Mouse (Mus musculus): Measurements from ENCODE around the gene Ggt5.

Gene Ggt5

DNA sequence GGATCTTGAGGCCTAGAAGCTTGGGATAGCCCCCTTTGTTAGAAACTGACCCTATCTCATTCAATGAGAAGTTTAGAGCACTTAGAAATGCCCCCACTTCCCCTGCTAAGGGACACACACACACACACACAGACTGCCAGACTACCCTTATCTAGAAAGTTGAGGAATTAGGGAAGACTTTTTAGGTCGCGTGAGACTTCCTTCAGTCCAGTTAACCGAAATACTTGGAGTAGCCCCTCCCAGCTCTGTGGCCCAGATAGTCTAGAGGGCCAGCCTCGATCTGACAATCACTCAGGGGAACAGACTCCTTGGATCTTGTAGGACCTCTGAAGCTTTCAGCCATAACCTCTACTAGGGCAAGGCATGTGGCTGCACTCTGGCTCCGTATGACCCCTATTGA lies 21.1 kb upstream of the Ggt5 start:
- DNase-seq (ENCODE audit: low read depth, low spot score) = no peak

GRCm38 (mm10) chr10:75568441-75568840 lies 20.7 kb upstream of the Ggt5 start:
- DNase-seq (ENCODE audit: low read depth, low spot score) = no peak

GRCm38 (mm10) chr10:75568851-75569250 lies 20.3 kb upstream of the Ggt5 start:
- no peak for DNase-seq (ENCODE audit: low read depth, low spot score)

GRCm38 (mm10) chr10:75570981-75571657 lies 18.0 kb upstream of the Ggt5 start:
- DNase-seq (ENCODE audit: low read depth, low spot score) = no peak

GRCm38 (mm10) chr10:75571937-75572336 lies 17.2 kb upstream of the Ggt5 start:
- no peak for DNase-seq (ENCODE audit: low read depth, low spot score)

DNA sequence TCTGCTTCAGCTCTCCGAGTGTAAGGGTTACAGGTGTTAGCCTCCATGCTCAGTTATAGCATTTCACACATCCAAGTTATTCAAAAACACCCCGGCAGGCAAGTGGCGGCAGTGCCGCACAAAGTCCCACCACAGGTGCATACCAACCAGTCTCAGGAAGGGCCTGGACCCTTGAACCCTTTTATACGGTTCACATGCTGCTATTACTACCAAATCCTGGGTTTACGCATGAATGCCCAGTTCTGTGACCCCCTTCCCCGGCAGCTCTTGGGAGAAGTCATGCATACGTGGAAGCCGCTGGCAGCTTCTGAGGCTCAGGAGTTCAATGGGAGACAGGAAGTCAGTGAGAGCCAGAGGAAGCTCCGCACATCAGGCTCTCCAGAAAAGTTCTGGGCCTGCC lies 16.0 kb upstream of the Ggt5 start:
- no peak for DNase-seq (ENCODE audit: low read depth, low spot score)

DNA sequence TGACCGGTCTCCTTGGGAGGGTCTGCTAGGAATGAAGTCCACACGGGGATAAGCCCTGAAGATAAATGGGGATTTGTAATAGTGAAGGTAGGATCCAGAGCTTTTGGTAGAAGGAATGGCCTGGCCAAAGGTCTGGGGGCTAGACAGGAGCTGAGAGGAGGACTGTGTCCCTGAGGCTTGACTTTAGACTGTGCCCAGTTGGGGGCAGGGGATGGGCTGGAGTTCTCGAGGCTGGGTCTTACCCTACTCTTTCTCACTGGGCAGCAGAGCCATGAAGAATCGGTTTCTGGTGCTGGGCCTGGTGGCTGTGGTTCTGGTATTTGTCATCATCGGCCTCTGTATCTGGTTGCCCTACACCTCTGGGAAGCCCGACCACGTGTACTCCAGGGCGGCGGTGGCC lies 15.2 kb upstream of the Ggt5 start:
- no peak for DNase-seq (ENCODE audit: low read depth, low spot score)

- no peak for DNase-seq (ENCODE audit: low read depth, low spot score)
These were observed 10.0 kb upstream of the Ggt5 start for GRCm38 (mm10) chr10:75579129-75579528.

DNA sequence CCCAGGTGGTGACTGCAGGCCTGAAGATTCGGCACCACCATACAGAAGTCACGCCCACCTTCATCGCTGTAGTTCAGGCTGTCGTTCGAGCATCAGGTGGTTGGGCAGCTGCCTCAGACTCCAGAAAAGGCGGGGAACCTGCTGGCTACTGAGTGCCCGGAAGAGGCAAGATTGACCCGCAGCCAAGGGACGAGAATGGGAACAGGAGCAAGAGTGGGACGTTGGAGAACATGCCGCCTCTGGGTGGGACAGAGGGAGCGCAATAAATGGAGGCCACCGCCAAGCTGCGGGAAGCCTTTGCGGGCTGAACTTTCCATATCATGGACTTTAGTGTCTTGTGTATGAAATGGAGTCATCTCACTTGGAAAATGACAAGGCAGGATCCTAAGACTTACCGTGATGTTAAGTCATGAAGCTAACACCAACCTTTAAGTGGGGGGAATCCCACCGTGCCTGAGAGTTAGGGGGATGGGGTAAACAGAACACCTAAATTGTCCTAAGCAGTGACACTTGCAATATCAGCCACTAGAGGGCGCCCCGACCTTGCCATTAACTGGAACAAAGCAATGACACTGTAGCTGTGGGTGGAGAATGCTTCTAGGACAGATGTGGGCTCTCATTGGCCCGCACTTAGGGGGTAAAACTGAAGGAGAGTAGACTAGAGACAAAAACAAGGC lies 3.1 kb upstream of the Ggt5 start:
- peak; percentile 83 for DNase-seq (ENCODE audit: low read depth, low spot score)

- DNase-seq (ENCODE audit: low read depth, low spot score) = no peak
These were observed 2.6 kb upstream of the Ggt5 start for GRCm38 (mm10) chr10:75586553-75586879.

DNA sequence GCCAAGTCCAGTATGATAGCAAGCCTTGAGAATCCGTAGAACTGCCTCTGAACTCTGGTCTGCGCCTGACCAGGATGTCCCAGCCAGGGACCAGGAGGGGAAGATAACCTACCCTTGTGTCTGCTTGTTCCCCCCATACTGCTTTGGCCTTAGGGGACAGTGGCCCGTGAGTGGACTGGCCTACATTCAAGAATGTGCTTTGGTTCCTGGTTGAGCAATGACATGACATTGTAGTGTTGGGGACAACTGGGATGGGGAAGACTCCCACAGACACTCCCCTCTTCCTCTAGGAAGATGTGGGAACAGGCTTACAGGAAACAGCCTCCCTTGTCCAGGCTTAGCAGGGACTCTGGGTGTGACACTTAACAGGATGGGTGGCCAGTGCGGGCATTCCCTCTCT lies 1.4 kb upstream of the Ggt5 start:
- DNase-seq (ENCODE audit: low read depth, low spot score) = no peak

GRCm38 (mm10) chr10:75588336-75588735 lies 804 bp upstream of the Ggt5 start:
- no peak for DNase-seq (ENCODE audit: low read depth, low spot score)

- DNase-seq (ENCODE audit: low read depth, low spot score) = no peak
These were observed 511 bp downstream of the Ggt5 start for GRCm38 (mm10) chr10:75589651-75590050.

DNA sequence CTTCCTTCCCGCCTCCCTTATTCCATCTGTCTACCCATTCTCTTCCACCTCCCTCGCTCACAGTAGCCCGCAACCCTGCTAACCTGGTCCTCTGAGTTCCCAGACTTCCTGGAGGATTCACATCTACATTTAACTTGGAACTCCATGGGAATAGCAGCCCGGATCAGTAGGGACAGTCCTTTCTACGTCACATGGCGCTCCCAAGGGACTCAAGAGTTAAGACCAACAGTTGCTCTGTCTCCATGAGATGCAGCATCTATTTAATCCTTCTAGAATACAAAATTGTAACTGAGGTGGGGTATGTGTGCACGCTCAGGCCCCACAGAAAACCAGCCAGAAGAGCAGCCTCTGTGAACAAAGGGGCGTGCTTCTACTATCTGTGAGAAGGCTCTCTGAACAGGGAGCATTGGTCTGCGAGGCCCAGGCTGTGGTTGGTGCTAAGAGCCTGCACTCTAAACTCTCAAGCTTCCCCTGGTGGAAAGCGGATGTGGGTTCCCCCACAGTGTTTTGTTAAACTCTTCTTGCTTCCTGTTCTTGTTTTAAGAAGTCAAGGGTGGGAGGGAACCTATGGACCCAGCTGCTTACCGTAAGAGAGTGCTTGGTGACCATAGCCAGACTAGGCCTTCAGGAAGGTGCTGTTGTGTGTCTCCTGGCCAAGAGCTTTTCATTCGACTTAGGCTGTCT lies 2.2 kb downstream of the Ggt5 start:
- DNase-seq (ENCODE audit: low read depth, low spot score) = peak; percentile 85

DNA sequence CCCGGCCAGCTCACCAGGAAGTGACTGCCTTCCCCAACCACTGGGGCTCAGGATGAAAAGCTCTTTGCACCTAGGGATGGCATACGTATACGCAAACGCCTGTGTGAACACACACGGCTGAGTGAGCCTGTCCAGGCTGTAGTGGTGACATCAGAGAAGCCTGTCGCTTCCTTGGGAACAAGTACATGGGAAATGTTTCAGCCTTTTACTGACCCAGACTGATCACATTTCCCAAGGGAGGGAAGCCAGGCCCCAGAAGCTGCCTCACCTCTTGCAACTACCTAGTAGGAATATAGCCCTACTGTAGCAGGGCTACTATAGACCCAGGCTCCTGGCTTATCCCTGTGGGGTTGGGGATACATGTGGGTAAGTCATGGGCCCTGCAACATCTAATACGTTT lies 3.4 kb downstream of the Ggt5 start:
- no peak for DNase-seq (ENCODE audit: low read depth, low spot score)

GRCm38 (mm10) chr10:75595981-75596380 lies 6.8 kb downstream of the Ggt5 start:
- DNase-seq (ENCODE audit: low read depth, low spot score) = no peak

- no peak for DNase-seq (ENCODE audit: low read depth, low spot score)
These were observed 11.1 kb downstream of the Ggt5 start for GRCm38 (mm10) chr10:75600189-75600730.

DNA sequence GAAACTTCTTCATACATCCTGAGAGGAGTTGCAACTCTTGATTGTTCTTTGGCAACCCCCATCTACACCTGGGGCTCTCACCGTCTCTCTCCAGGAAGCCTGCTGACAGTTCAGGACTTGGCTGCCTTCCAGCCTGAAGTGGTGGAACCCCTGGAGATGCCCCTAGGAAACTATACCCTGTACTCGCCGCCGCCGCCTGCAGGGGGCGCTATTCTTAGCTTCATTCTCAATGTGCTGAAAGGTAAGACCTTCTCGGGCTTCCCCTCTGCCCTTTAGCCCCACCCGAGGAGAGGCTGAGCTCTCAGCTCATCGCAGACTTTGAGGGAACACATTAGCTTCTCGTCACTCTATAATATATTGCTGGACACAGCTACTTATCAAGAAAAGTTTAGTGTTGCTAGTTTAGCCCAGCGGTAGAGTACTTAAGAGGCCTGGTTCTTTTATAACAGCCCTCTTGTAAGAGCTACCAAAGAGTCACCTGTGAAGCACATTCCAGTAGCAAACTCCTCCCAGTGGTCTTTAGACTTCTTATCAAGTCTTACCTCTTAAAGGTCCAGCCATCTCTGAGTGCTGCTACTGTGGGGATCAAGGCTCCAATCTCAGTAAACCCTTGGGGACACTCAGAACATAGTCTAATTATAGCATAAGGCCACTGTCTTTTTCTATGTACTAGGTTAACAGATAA lies 16.2 kb downstream of the Ggt5 start:
- DNase-seq (ENCODE audit: low read depth, low spot score) = peak; percentile 51

DNA sequence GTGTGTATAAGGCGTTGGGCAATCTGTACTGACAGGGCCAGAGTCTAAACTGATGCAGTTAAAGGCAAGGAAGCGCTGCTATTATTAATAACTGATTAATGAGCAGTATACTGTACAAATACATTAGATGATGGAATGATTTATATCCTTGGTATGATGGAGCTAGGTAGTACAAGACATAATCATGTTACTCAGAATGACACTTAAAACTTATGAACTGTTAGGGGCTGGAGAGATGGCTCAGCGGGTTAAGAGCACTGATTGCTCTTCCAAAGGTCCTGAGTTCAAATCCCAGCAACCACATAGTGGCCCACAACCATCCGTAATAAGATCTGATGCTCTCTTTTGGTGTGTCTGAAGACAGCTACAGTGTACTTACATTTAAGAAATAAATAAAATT lies 18.1 kb downstream of the Ggt5 start:
- no peak for DNase-seq (ENCODE audit: low read depth, low spot score)

DNA sequence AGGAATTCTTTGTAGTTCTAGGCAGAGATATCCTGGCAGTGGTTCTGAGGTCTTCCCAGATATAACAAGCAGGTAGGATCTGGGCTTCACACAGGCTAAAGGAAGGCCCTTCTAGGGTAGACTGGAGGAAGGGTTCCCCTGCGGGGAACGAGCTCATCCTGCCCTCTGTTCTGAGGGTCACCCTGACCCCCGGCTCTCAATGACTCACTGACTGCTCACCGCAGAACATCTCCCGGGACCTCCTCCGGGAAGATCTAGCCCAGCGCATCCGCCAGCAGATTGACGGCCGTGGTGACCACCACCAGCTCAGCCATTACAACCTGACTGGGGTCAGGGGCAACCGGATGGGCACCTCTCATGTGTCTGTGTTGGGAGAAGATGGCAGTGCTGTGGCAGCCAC lies 19.8 kb downstream of the Ggt5 start:
- no peak for DNase-seq (ENCODE audit: low read depth, low spot score)

DNA sequence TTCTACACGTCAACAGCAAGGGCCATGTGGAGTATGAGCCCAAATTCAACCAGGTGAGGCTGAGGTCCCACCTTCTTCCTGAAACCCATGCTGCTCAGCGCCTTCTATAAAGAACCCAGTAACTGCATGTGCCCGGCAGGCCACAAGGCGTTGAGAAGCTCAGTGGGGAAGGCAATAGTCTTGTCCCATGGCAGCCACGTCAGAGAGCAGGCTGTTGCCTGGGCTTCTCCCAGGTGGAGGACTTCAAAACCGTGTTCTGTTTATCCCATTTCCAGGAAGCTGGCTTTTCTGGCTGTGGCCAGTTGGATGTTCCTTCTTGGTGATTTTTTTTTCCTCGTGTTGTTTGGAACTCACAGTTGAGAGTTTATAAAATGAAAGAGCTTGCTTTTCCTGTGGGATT lies 21.3 kb downstream of the Ggt5 start:
- no peak for DNase-seq (ENCODE audit: low read depth, low spot score)

GRCm38 (mm10) chr10:75616044-75616443 lies 26.9 kb downstream of the Ggt5 start:
- peak; percentile 45 for DNase-seq (ENCODE audit: low read depth, low spot score)
